Mouse (Mus musculus) bone marrow macrophage, adult 2 months (primary cell): ENCODE results near the gene Eif2s2.

ENCODE experiments used
- CTCF ChIP-seq: IDR thresholded peaks from 2 replicates; pipeline ENCODE4 v1.5.1; 2012; ENCODE audit warnings: low read depth, mild to moderate bottlenecking, low read length, moderate library complexity
- POLR2A ChIP-seq: IDR thresholded peaks from 2 replicates; pipeline ENCODE4 v1.6.1; 2012; ENCODE audit warnings: mild to moderate bottlenecking, low read depth, low read length, borderline replicate concordance

- TF ChIP-seq CTCF (no peak), POLR2A (no peak)
Observed at GRCm38 (mm10) chr2:154920896-154921295, 28.2 kb upstream of the Eif2s2 start.
